Mouse (Mus musculus): ENCODE measurements at regions not wholly inside any gene's neighbourhood (a gene's known extent, or its start where the extent isn't known, plus 50 kb on each side); places are given as distances from the start of the nearest gene placed in this dataset.

DNA sequence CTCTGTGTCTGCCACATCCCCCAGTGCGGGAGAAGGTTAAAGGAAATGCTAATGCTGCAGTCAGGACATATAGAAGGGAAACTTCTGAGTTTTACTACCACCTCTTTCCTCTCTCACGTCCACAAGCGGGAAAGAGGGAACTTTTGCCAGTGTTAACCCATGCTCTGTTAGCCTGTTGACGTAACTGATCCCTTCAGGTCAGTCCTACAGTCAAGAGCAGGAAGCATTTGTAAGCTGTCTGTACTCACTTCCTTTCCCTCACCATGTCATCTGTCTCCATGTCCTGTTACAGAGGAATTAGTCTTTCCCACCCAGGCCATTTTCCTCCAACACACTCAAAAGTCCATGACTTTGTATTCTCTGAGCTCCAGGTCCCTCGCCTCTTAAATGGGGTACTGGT lies 62.5 kb upstream of the 1700025G04Rik start:
- DNase-seq (ENCODE audit: low spot score), result no peak

DNA sequence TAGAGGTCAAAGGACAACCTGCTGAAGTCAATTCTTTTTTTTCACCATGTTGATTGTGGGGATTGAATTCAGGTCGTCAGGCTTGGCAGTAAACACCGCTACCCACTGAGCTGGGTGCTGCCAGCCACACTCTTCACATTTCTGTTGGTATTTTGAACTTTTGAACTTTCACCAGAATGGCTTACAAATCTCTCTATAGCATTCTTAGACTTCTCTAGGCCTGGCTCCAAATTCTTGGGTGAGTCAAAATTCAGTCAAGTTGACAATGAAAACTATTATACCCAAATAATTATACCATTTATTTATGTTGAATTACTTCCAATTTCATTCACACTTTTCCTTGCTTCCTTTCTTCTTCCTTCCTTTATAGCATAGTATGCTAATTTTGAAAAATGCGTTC lies 58.8 kb upstream of the 1700025G04Rik start:
- no peak overlapping the region for H3K4me3 ChIP-seq (ENCODE audit: low read depth, low read length)
- no peaks in the 10 kb centered on the region for H3K4me1 ChIP-seq (ENCODE audit: control insufficient read depth, insufficient read depth, low read length)
- H3K4me2 ChIP-seq (ENCODE audit: low read depth, low read length), result no peak overlapping the region
- H3K27ac ChIP-seq (replicated peaks; ENCODE audit: low read depth, low read length), result no peak overlapping the region
- no peaks in the 10 kb centered on the region for H3K9me3 ChIP-seq (replicated peaks; ENCODE audit: control insufficient read depth, low read length)
- ATAC-seq (replicated peaks; ENCODE audit: insufficient number of reproducible peaks, low FRiP score, low TSS enrichment, low read depth) (no peak), DNase-seq (ENCODE audit: low spot score) (no peak)
- H3K27me3 ChIP-seq (ENCODE audit: control insufficient read depth, insufficient read depth, low read length), result no peaks in the 10 kb centered on the region
- H3K36me3 ChIP-seq (replicated peaks; ENCODE audit: control insufficient read depth, insufficient read depth, low read depth, low read length), result no peaks in the 10 kb centered on the region
- no peak overlapping the region for H3K9ac ChIP-seq (replicated peaks; ENCODE audit: low read length)
- WGBS, result 75% methylated on average over 3 of the region's 3 CpGs

More for the DNA sequence above, 62.5 kb upstream of the 1700025G04Rik start:
- no peaks in the 10 kb centered on the region for H3K4me1 ChIP-seq (ENCODE audit: control insufficient read depth, insufficient read depth, low read length)
- no peak overlapping the region for H3K27ac ChIP-seq (replicated peaks; ENCODE audit: low read depth, low read length)
- H3K9me3 ChIP-seq (replicated peaks; ENCODE audit: control insufficient read depth, low read length), result no peaks in the 10 kb centered on the region
- no peak for ATAC-seq (replicated peaks; ENCODE audit: insufficient number of reproducible peaks, low FRiP score, low TSS enrichment, low read depth)
- H3K36me3 ChIP-seq (replicated peaks; ENCODE audit: control insufficient read depth, insufficient read depth, low read depth, low read length), result no peaks in the 10 kb centered on the region
- no peaks in the 10 kb centered on the region for H3K27me3 ChIP-seq (ENCODE audit: control insufficient read depth, insufficient read depth, low read length)
- H3K9ac ChIP-seq (replicated peaks; ENCODE audit: low read length), result no peak overlapping the region
- H3K4me3 ChIP-seq (ENCODE audit: low read depth, low read length), result no peak overlapping the region
- no peak overlapping the region for H3K4me2 ChIP-seq (ENCODE audit: low read depth, low read length)
- WGBS, result 73% methylated on average over 5 of the region's 5 CpGs

DNA sequence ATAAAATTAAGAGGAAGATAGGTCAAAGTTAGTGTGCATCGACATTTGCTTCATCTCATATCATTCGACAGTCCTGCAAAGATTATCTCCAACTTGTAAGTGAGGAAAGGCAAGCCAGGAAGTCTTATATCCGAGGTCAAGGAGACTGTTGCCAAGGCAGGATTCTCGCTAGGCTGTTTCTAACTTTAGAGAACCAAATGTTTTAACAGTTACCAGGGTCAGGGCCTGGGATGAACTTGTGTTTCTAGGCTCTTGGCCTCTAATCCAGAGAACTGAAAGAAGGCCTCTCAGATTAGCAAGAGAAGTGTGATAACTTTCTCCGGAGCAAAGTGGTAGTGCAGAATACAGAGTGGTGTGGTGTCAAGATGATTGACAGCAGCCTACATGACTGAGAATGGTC lies 50.2 kb upstream of the 1700025G04Rik start:
- ATAC-seq (replicated peaks; ENCODE audit: insufficient number of reproducible peaks, low FRiP score, low TSS enrichment, low read depth) (no peak), DNase-seq (ENCODE audit: low spot score) (no peak)
- Histone ChIP-seq H3K9me3 (replicated peaks; ENCODE audit: control insufficient read depth, low read length) (no peaks in the 10 kb centered on the region), H3K27me3 (ENCODE audit: control insufficient read depth, insufficient read depth, low read length) (no peaks in the 10 kb centered on the region), H3K4me3 (ENCODE audit: low read depth, low read length) (no peak overlapping the region), H3K9ac (replicated peaks; ENCODE audit: low read length) (no peak overlapping the region), H3K27ac (replicated peaks; ENCODE audit: low read depth, low read length) (no peak overlapping the region), H3K4me1 (ENCODE audit: control insufficient read depth, insufficient read depth, low read length) (no peaks in the 10 kb centered on the region), H3K4me2 (ENCODE audit: low read depth, low read length) (no peak overlapping the region), H3K36me3 (replicated peaks; ENCODE audit: control insufficient read depth, insufficient read depth, low read depth, low read length) (no peaks in the 10 kb centered on the region)
- WGBS, result 85% methylated on average over 5 of the region's 5 CpGs
